Mouse (Mus musculus): ENCODE data around the gene Abcb4.

GRCm38 (mm10) chr5:8861811-8862210 is 31.7 kb upstream of the Abcb4 start:
- no peak for TF ChIP-seq GATA1 (IDR thresholded peaks at IDR 0.05; ENCODE audit: low read length)
- no peak for TF ChIP-seq TAL1 (IDR thresholded peaks at IDR 0.05; ENCODE audit: low read length)

Measured in erythroblast, embryonic 14.5 days (primary cell).